10 mouse cellular contexts compared by ENCODE assay signal in genomic region chr2:73680425-73681027, GRCm38 (mm10).
DNase-seq lines count a peak whose midpoint lies in the region; ATAC-seq and TF ChIP-seq lines count a peak whose summit lies in the region.
"Had no signal": no experiment of that assay in that cellular context is flagged by ENCODE, and none has a peak within 500 bp of the region (broad histone marks: within the 10 kb centered on the region; RNA-seq: fewer than 3 reads in every experiment).

No protein-coding gene starts in this region.

- no peaks in the 10 kb centered on the region for H3K4me1 ChIP-seq in forebrain, embryonic 14.5 days (ENCODE audit: control insufficient read depth, insufficient read depth, low read length)
- H3K4me1 ChIP-seq in forebrain, embryonic 11.5 days (replicated peaks; ENCODE audit: control insufficient read depth, insufficient read depth, low read length): no peaks in the 10 kb centered on the region

- no peak overlapping the region for H3K27ac ChIP-seq in forebrain, embryonic 14.5 days (ENCODE audit: low read depth, low read length)
- H3K27ac ChIP-seq in forebrain, embryonic 11.5 days (ENCODE audit: low read depth, low read length): no peak overlapping the region
- H3K27ac ChIP-seq in left cerebral cortex, adult 2 months: no peak overlapping the region

- intact Hi-C loops in left cerebral cortex, adult 2 months (cut with DNase I): no loop called here

- H3K36me3 ChIP-seq in forebrain, embryonic 14.5 days (ENCODE audit: control insufficient read depth, insufficient read depth, low read length): peaks cover 3% of the 10 kb centered on the region; the same call in 1 of the 2 replicates
- H3K36me3 ChIP-seq in forebrain, embryonic 11.5 days (ENCODE audit: control insufficient read depth, insufficient read depth, low read length): no peaks in the 10 kb centered on the region

- peak; percentile 74 for DNase-seq in forebrain, embryonic 14.5 days (ENCODE audit: low spot score)
- no peak for DNase-seq in forebrain, embryonic 11.5 days (ENCODE audit: low spot score)
- DNase-seq in layer of hippocampus, adult 9-11 months: peak; percentile 52
- no peak for DNase-seq in layer of hippocampus, adult 11-12 months (ENCODE audit: low spot score)
- DNase-seq in cerebellum, postnatal 25 days: peak; percentile 22 to 30
- peak; percentile 50 for DNase-seq in lung, postnatal 25 days (ENCODE audit: low spot score)
- DNase-seq in left cerebral cortex, adult 2 months (ENCODE audit: extremely low spot score in 1 of 2, low spot score in 2 of 2): no peak
- no peak for DNase-seq in spleen, adult 18-20 months
- DNase-seq: heart, postnatal 4 days had no signal

- H3K4me2 ChIP-seq in forebrain, embryonic 14.5 days (ENCODE audit: low read length): no peak overlapping the region
- H3K4me2 ChIP-seq in forebrain, embryonic 11.5 days (ENCODE audit: low read depth, low read length, severe bottlenecking): no peak overlapping the region

- 70% methylated on average over 1 of the region's 1 CpGs for WGBS in forebrain, embryonic 14.5 days
- 84% methylated on average over 1 of the region's 1 CpGs for WGBS in forebrain, embryonic 11.5 days

- H3K9me3 ChIP-seq in forebrain, embryonic 14.5 days (replicated peaks; ENCODE audit: control insufficient read depth, low read length): no peaks in the 10 kb centered on the region
- H3K9me3 ChIP-seq in forebrain, embryonic 11.5 days (ENCODE audit: control insufficient read depth, low read length): no peaks in the 10 kb centered on the region

- no peaks in the 10 kb centered on the region for H3K27me3 ChIP-seq in forebrain, embryonic 14.5 days (replicated peaks; ENCODE audit: control insufficient read depth, insufficient read depth, low read length)
- H3K27me3 ChIP-seq in forebrain, embryonic 11.5 days (ENCODE audit: control insufficient read depth, insufficient read depth, low read length): no peaks in the 10 kb centered on the region

- H3K9ac ChIP-seq in forebrain, embryonic 14.5 days (ENCODE audit: low read length): no peak overlapping the region
- H3K9ac ChIP-seq in forebrain, embryonic 11.5 days (ENCODE audit: low read length): no peak overlapping the region

- no peak for TF ChIP-seq CTCF in left cerebral cortex, adult 2 months (IDR thresholded peaks at IDR 0.05)

- no peak for ATAC-seq in forebrain, embryonic 14.5 days
- ATAC-seq in forebrain, embryonic 11.5 days (replicated peaks; ENCODE audit: low FRiP score): no peak

- H3K4me3 ChIP-seq in forebrain, embryonic 14.5 days (ENCODE audit: low read depth, low read length): no peak overlapping the region
- H3K4me3 ChIP-seq in forebrain, embryonic 11.5 days (ENCODE audit: low read depth, low read length): no peak overlapping the region
- H3K4me3 ChIP-seq in left cerebral cortex, adult 2 months: no peak overlapping the region
- H3K4me3 ChIP-seq: myocyte had no signal

Comparison
In these comparisons a context has a peak if more than half of its experiments do, and no peak if none do; other contexts are left out.
1. DNase-seq: peak in forebrain, embryonic 14.5 days (single experiment), layer of hippocampus, adult 9-11 months (single experiment), cerebellum, postnatal 25 days (2 of 2) and lung, postnatal 25 days (single experiment); none in forebrain, embryonic 11.5 days (single experiment), layer of hippocampus, adult 11-12 months (single experiment), left cerebral cortex, adult 2 months (0 of 2) and spleen, adult 18-20 months (0 of 2).